Mouse (Mus musculus) heart, postnatal 25 days (tissue): Measurements from ENCODE around the gene Tmem247. TPM values are rescaled to one million over a fixed set of nuclear protein-coding genes. Genes with fewer than 3 reads are reported as not detected.

Experiments
- total RNA-seq, 2 experiments: library from RNA; stranded (reverse); gene quantifications; 2 replicates each; pipeline ENCODE4 v1.2.3; 2021

Tmem247 gene
- total RNA-seq, 2 experiments from 2014 or later = not detected

Other genes with a start within 250 kb of the Tmem247 start
- 100 to 1,000 TPM; 235 to 266 TPM for gene Epas1, start 163.6 kb upstream of the Tmem247 start, total RNA-seq
- gene Atp6v1e2, start 30.5 kb downstream of the Tmem247 start, total RNA-seq = not detected
- 100 to 1,000 TPM; 140 to 159 TPM for gene Rhoq, start 45.7 kb downstream of the Tmem247 start, total RNA-seq
- 1 to 10 TPM; 4.2 to 4.8 TPM for gene Pigf, start 108.1 kb downstream of the Tmem247 start, total RNA-seq
- 10 to 100 TPM; 38.8 to 46.8 TPM for gene Cript, start 108.2 kb downstream of the Tmem247 start, total RNA-seq
- gene Socs5, start 190.3 kb downstream of the Tmem247 start, total RNA-seq = 10 to 100 TPM; 27.6 to 34.0 TPM